ENCODE assay signal across 8 mouse cellular contexts in genomic region chr9:63151072-63151870, GRCm38 (mm10). TPM values are rescaled to one million over a fixed set of nuclear protein-coding genes. Genes with fewer than 3 reads are reported as not detected.
DNase-seq lines count a peak whose midpoint lies in the region; ATAC-seq lines count a peak whose summit lies in the region.

No protein-coding gene starts in this region.

- no peak overlapping the region for H3K27ac ChIP-seq in midbrain, embryonic 12.5 days (replicated peaks)
- H3K27ac ChIP-seq in midbrain, embryonic 16.5 days (ENCODE audit: low read length): no peak overlapping the region
- no peak overlapping the region for H3K27ac ChIP-seq in embryonic facial prominence, embryonic 12.5 days
- H3K27ac ChIP-seq in hindbrain, embryonic 11.5 days (ENCODE audit: low read depth, low read length): no peak overlapping the region
- no peak overlapping the region for H3K27ac ChIP-seq in limb, embryonic 11.5 days (replicated peaks; ENCODE audit: low read depth, low read length)

- H3K9ac ChIP-seq in midbrain, embryonic 12.5 days (replicated peaks): no peak overlapping the region
- H3K9ac ChIP-seq in midbrain, embryonic 16.5 days (ENCODE audit: low read depth, low read length): no peak overlapping the region
- H3K9ac ChIP-seq in embryonic facial prominence, embryonic 12.5 days: no peak overlapping the region
- H3K9ac ChIP-seq in hindbrain, embryonic 11.5 days (ENCODE audit: low read depth, low read length): no peak overlapping the region
- no peak overlapping the region for H3K9ac ChIP-seq in limb, embryonic 11.5 days (ENCODE audit: low read length)

- H3K4me3 ChIP-seq in midbrain, embryonic 12.5 days: no peak overlapping the region
- H3K4me3 ChIP-seq in midbrain, embryonic 16.5 days (ENCODE audit: low read depth, low read length): no peak overlapping the region
- H3K4me3 ChIP-seq in embryonic facial prominence, embryonic 12.5 days: 0 out of 2 replicates have a peak overlapping the region, but pooled peaks have one; percentile 2
- H3K4me3 ChIP-seq in hindbrain, embryonic 11.5 days (ENCODE audit: low read depth, low read length): no peak overlapping the region
- H3K4me3 ChIP-seq in limb, embryonic 11.5 days (ENCODE audit: low read depth, low read length): no peak overlapping the region

- peaks cover 28% of the 10 kb centered on the region for H3K4me1 ChIP-seq in midbrain, embryonic 12.5 days
- H3K4me1 ChIP-seq in midbrain, embryonic 16.5 days (ENCODE audit: control insufficient read depth, insufficient read depth, low read length): peaks cover 17% of the 10 kb centered on the region
- H3K4me1 ChIP-seq in embryonic facial prominence, embryonic 12.5 days: peaks cover 24% of the 10 kb centered on the region
- peaks cover 12% of the 10 kb centered on the region; the same call in 1 of the 2 replicates for H3K4me1 ChIP-seq in hindbrain, embryonic 11.5 days (replicated peaks; ENCODE audit: control insufficient read depth, insufficient read depth, low read length)
- peaks cover 13% of the 10 kb centered on the region for H3K4me1 ChIP-seq in limb, embryonic 11.5 days (ENCODE audit: control insufficient read depth, insufficient read depth, low read length)

- peak; percentile 83 for DNase-seq in hindbrain, embryonic 11.5 days (ENCODE audit: low spot score)
- peak; percentile 95 for DNase-seq in limb, embryonic 11.5 days (ENCODE audit: low spot score)
- DNase-seq in ovary, adult 18-20 months (ENCODE audit: low spot score): peak; percentile 38
- DNase-seq in cerebellum, adult 9-11 months: no peak
- DNase-seq in left cerebral cortex, adult 18-20 months (ENCODE audit: low spot score in 2 of 2): no peak

- H3K36me3 ChIP-seq in midbrain, embryonic 12.5 days: no peaks in the 10 kb centered on the region
- no peaks in the 10 kb centered on the region for H3K36me3 ChIP-seq in midbrain, embryonic 16.5 days (ENCODE audit: control insufficient read depth, insufficient read depth, low read length)
- H3K36me3 ChIP-seq in embryonic facial prominence, embryonic 12.5 days: no peaks in the 10 kb centered on the region
- no peaks in the 10 kb centered on the region for H3K36me3 ChIP-seq in hindbrain, embryonic 11.5 days (ENCODE audit: control insufficient read depth, insufficient read depth, low read length)
- no peaks in the 10 kb centered on the region for H3K36me3 ChIP-seq in limb, embryonic 11.5 days (ENCODE audit: control insufficient read depth, insufficient read depth, low read length)

- peaks cover 89% of the 10 kb centered on the region for H3K27me3 ChIP-seq in midbrain, embryonic 12.5 days
- peaks cover 64% of the 10 kb centered on the region for H3K27me3 ChIP-seq in midbrain, embryonic 16.5 days (ENCODE audit: control insufficient read depth, insufficient read depth, low read depth, low read length)
- peaks cover 82% of the 10 kb centered on the region for H3K27me3 ChIP-seq in embryonic facial prominence, embryonic 12.5 days
- H3K27me3 ChIP-seq in hindbrain, embryonic 11.5 days (ENCODE audit: control insufficient read depth, insufficient read depth, low read length): peaks cover 72% of the 10 kb centered on the region
- H3K27me3 ChIP-seq in limb, embryonic 11.5 days (ENCODE audit: control insufficient read depth, insufficient read depth, low read length): peaks cover 73% of the 10 kb centered on the region

- H3K4me2 ChIP-seq in midbrain, embryonic 12.5 days (replicated peaks): no peak overlapping the region; the same call in 1 of the 2 replicates
- H3K4me2 ChIP-seq in midbrain, embryonic 16.5 days (ENCODE audit: low read length): no peak overlapping the region
- H3K4me2 ChIP-seq in embryonic facial prominence, embryonic 12.5 days (replicated peaks): no peak overlapping the region
- 0 out of 2 replicates have a peak overlapping the region, but pooled peaks have one; percentile 13 for H3K4me2 ChIP-seq in hindbrain, embryonic 11.5 days (replicated peaks; ENCODE audit: low read depth, low read length)
- H3K4me2 ChIP-seq in limb, embryonic 11.5 days (ENCODE audit: low read depth, severe bottlenecking): no peak overlapping the region

- H3K9me3 ChIP-seq in midbrain, embryonic 12.5 days: 0 out of 2 replicates have a peak, but pooled peaks cover 5% of the 10 kb centered on the region
- no peaks in the 10 kb centered on the region for H3K9me3 ChIP-seq in midbrain, embryonic 16.5 days (replicated peaks; ENCODE audit: control insufficient read depth, low read length, poor library complexity, severe bottlenecking)
- 0 out of 2 replicates have a peak, but pooled peaks cover 4% of the 10 kb centered on the region for H3K9me3 ChIP-seq in embryonic facial prominence, embryonic 12.5 days
- no peaks in the 10 kb centered on the region for H3K9me3 ChIP-seq in hindbrain, embryonic 11.5 days (ENCODE audit: control insufficient read depth, low read length)
- peaks cover 4% of the 10 kb centered on the region for H3K9me3 ChIP-seq in limb, embryonic 11.5 days (ENCODE audit: control insufficient read depth, low read length)

- WGBS in midbrain, embryonic 12.5 days: 0% methylated on average over 20 of the region's 20 CpGs
- 3% methylated on average over 20 of the region's 20 CpGs for WGBS in midbrain, embryonic 16.5 days
- WGBS in embryonic facial prominence, embryonic 12.5 days: 1% methylated on average over 20 of the region's 20 CpGs
- 1% methylated on average over 20 of the region's 20 CpGs for WGBS in hindbrain, embryonic 11.5 days
- WGBS in limb, embryonic 11.5 days: 1% methylated on average over 20 of the region's 20 CpGs

- peak; percentile 9; the same call in 1 of the 2 replicates for ATAC-seq in midbrain, embryonic 12.5 days (ENCODE audit: low FRiP score, low read depth)
- ATAC-seq in midbrain, embryonic 16.5 days: no peak
- no peak for ATAC-seq in embryonic facial prominence, embryonic 12.5 days (ENCODE audit: insufficient number of reproducible peaks, insufficient read depth, low FRiP score, low TSS enrichment)
- peak; percentile 12; the same call in 1 of the 2 replicates for ATAC-seq in hindbrain, embryonic 11.5 days (ENCODE audit: low FRiP score)
- ATAC-seq in limb, embryonic 11.5 days (ENCODE audit: insufficient number of reproducible peaks, low FRiP score, low TSS enrichment, low read depth): no peak

RNA-seq across cellular contexts. Expression of gene Skor1, which starts 2.5 kb away (rescaled TPM):
- 0.19 and 0.26 TPM in 2 replicates for polyA plus RNA-seq in midbrain, embryonic 12.5 days (2016; fragmentation: Nextera tagmentation; extraction: Ambion mirVana)
- 0.54 and 0.75 TPM in 2 replicates for polyA plus RNA-seq in midbrain, embryonic 16.5 days (2015; fragmentation: Nextera tagmentation; extraction: Ambion mirVana)
- 0.24 and 0.35 TPM in 2 replicates for polyA plus RNA-seq in embryonic facial prominence, embryonic 12.5 days (2016; fragmentation: Nextera tagmentation; extraction: Ambion mirVana)
- polyA plus RNA-seq in hindbrain, embryonic 11.5 days (2014; fragmentation: Nextera tagmentation; extraction: Ambion mirVana): 6.6 and 7.4 TPM in 2 replicates
- 0.12 TPM in 1 of 2 replicates, not detected in the other for polyA plus RNA-seq in limb, embryonic 11.5 days (2014; fragmentation: Nextera tagmentation; extraction: Ambion mirVana)
- under 1 TPM; 0.23 TPM for total RNA-seq in left cerebral cortex, adult 18-20 months (2021)

Comparison
In these comparisons a context has a peak if more than half of its experiments do, and no peak if none do; other contexts are left out.
1. ATAC-seq: peak in midbrain, embryonic 12.5 days (single experiment) and hindbrain, embryonic 11.5 days (single experiment); none in midbrain, embryonic 16.5 days (single experiment), embryonic facial prominence, embryonic 12.5 days (single experiment) and limb, embryonic 11.5 days (single experiment).
2. DNase-seq: peak in hindbrain, embryonic 11.5 days (single experiment), limb, embryonic 11.5 days (single experiment) and ovary, adult 18-20 months (single experiment); none in cerebellum, adult 9-11 months (single experiment) and left cerebral cortex, adult 18-20 months (0 of 2).